Mouse (Mus musculus) limb, embryonic 13.5 days (tissue): ENCODE measurements at regions not wholly inside any gene's neighbourhood (a gene's known extent, or its start where the extent isn't known, plus 50 kb on each side); places are given as distances from the start of the nearest gene placed in this dataset.
"Not testable (repeated sequence)": the region's sequence is repeated elsewhere in the genome, so short reads cannot be mapped to it uniquely, and the experiment has no call there.

ENCODE experiments used
- ATAC-seq: fragments of 200-750 bp; cut with Nextera tagmentation; 2 replicates; pipeline ENCODE4 v1.8.0; 2017; ENCODE audit warnings: low read depth, moderate number of reproducible peaks, moderate TSS enrichment; ENCODE audit not compliant: low FRiP score
- H3K27ac ChIP-seq: fragments of 300-500 bp; sonication (generic); 2 replicates; pipeline ENCODE4 v1.5.1; 2015; ENCODE audit warnings: inconsistent platforms, mild to moderate bottlenecking, moderate library complexity
- H3K27me3 ChIP-seq: fragments of 300-500 bp; sonication (generic); 2 replicates; pipeline ENCODE4 v1.6.1; 2015; ENCODE audit warnings: mild to moderate bottlenecking, inconsistent platforms
- H3K36me3 ChIP-seq: fragments of 300-500 bp; sonication (generic); 2 replicates; pipeline ENCODE4 v1.6.1; 2015; ENCODE audit warnings: inconsistent platforms, mild to moderate bottlenecking, moderate library complexity
- H3K4me1 ChIP-seq: fragments of 300-500 bp; sonication (generic); 2 replicates; pipeline ENCODE4 v1.6.1; 2015; ENCODE audit warnings: inconsistent platforms
- H3K4me2 ChIP-seq: fragments of 300-500 bp; sonication (generic); replicated peaks from 2 replicates; pipeline ENCODE4 v1.6.1; 2015; ENCODE audit warnings: inconsistent platforms, mild to moderate bottlenecking, moderate library complexity
- H3K4me3 ChIP-seq: fragments of 300-500 bp; sonication (generic); 2 replicates; pipeline ENCODE4 v1.5.1; 2015; ENCODE audit warnings: moderate library complexity, mild to moderate bottlenecking, inconsistent platforms
- H3K9ac ChIP-seq: fragments of 300-500 bp; sonication (generic); 2 replicates; pipeline ENCODE4 v1.6.1; 2015; ENCODE audit warnings: mild to moderate bottlenecking, inconsistent platforms
- H3K9me3 ChIP-seq: fragments of 300-500 bp; sonication (generic); 2 replicates; pipeline ENCODE4 v1.6.1; 2016; ENCODE audit warnings: inconsistent platforms
- WGBS: fragments of 180-500 bp; shearing (Covaris S2); methylation state at CpG from one replicate; pipeline ENCODE4 v1.1.7; 2015; 5-methylcytosine and 5-hydroxymethylcytosine counted together

DNA sequence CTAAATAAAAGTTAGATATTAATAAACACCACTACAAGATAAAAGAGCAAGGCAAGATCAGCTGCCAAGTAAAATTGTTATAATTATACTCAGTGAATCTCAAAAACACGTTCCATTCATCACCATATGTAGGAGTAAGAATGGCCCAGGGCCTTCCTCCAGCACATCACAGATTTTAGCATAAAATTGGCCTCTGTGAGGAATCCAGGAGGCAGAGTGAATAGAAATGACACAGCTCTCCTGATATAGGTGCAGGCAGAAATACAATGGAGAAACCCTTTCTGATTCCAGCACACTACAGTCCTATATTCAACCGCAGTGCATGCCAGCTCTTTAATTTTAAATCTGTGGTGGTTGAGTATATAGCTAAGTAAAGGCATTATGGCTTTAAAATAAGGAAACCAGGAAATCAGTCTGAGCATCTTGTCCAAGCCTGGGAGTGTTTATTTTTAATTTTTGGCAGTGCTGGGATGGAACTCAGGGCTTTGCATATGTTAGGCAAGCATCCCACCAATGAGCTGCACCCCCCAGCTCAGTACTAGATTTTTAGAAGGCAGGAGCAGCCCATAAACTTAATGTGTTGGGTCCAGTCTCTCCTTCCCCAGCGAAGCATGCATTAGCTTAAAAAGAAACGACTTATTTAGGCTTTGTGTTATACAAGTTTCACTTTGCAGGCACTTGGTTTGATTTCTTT is 158.3 kb upstream of the Ptprz1 start:
- no peak overlapping the region for H3K27ac ChIP-seq
- no peak overlapping the region for H3K4me2 ChIP-seq
- H3K4me3 ChIP-seq, result no peak overlapping the region
- H3K27me3 ChIP-seq, result no peaks in the 10 kb centered on the region
- no peaks in the 10 kb centered on the region for H3K9me3 ChIP-seq
- H3K9ac ChIP-seq, result no peak overlapping the region
- 63% methylated on average over 4 of the region's 4 CpGs for WGBS
- no peaks in the 10 kb centered on the region for H3K36me3 ChIP-seq
- ATAC-seq, result no peak
- H3K4me1 ChIP-seq, result peaks cover 8% of the 10 kb centered on the region; the same call in 1 of the 2 replicates

- H3K4me2 ChIP-seq, result no peak overlapping the region
- 59% methylated on average over 7 of the region's 7 CpGs for WGBS
- no peaks in the 10 kb centered on the region for H3K9me3 ChIP-seq
- no peak overlapping the region for H3K27ac ChIP-seq
- H3K36me3 ChIP-seq, result no peaks in the 10 kb centered on the region
- H3K9ac ChIP-seq, result no peak overlapping the region
- ATAC-seq, result no peak
- H3K4me3 ChIP-seq, result no peak overlapping the region
- H3K27me3 ChIP-seq, result no peaks in the 10 kb centered on the region
- peaks cover 8% of the 10 kb centered on the region; the same call in 1 of the 2 replicates for H3K4me1 ChIP-seq
Observed at GRCm38 (mm10) chr6:22716144-22716856, 159.0 kb upstream of the Ptprz1 start.

- Histone ChIP-seq H3K9ac (no peak overlapping the region), H3K4me2 (no peak overlapping the region), H3K27me3 (no peaks in the 10 kb centered on the region), H3K4me3 (no peak overlapping the region), H3K4me1 (no peaks in the 10 kb centered on the region), H3K36me3 (no peaks in the 10 kb centered on the region), H3K9me3 (no peaks in the 10 kb centered on the region), H3K27ac (no peak overlapping the region)
- ATAC-seq, result no peak
Observed at GRCm38 (mm10) chr6:22698187-22698586, 177.1 kb upstream of the Ptprz1 start.

DNA sequence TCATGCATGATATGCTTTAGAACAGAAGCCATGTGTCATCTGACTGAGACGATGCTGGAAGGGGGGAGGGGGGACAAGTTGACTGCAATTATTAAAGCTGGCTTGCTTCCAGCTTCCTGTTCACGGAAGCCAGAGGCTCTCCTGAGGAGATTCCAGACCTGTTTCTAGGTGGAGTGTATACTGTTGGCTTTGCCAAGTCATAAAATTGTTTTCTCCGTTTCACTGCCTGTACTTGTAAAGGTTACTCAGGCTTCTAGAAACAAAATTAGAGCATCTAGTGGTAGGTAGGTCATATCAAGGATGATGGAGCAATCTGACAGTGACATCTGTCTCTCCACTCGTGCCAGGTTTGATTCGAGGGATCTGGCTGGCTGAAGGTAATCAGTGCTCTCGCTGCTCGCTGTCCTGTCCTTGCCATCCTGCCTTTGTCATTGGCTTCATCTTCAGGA is 186.6 kb upstream of the Ptprz1 start:
- Histone ChIP-seq H3K9me3 (no peaks in the 10 kb centered on the region), H3K27ac (0 out of 2 replicates have a peak overlapping the region, but pooled peaks have one; percentile 22), H3K4me1 (peaks cover 15% of the 10 kb centered on the region), H3K4me2 (peak overlapping the region; percentile 14; the same call in 1 of the 2 replicates), H3K9ac (no peak overlapping the region), H3K27me3 (no peaks in the 10 kb centered on the region), H3K36me3 (no peaks in the 10 kb centered on the region), H3K4me3 (no peak overlapping the region)
- WGBS, result 45% methylated on average over 7 of the region's 7 CpGs
- peak; percentile 71 for ATAC-seq

GRCm38 (mm10) chr6:22674586-22674929 is 200.7 kb upstream of the Ptprz1 start:
- H3K9ac ChIP-seq, result no peak overlapping the region
- H3K9me3 ChIP-seq, result no peaks in the 10 kb centered on the region
- no peak for ATAC-seq
- no peak overlapping the region for H3K4me3 ChIP-seq
- no peak overlapping the region for H3K4me2 ChIP-seq
- no peaks in the 10 kb centered on the region for H3K27me3 ChIP-seq
- H3K4me1 ChIP-seq, result no peaks in the 10 kb centered on the region
- no peaks in the 10 kb centered on the region for H3K36me3 ChIP-seq
- no peak overlapping the region for H3K27ac ChIP-seq
- 72% methylated on average over 1 of the region's 1 CpGs for WGBS

- 83% methylated on average over 2 of the region's 2 CpGs for WGBS
- Histone ChIP-seq H3K27ac (no peak overlapping the region), H3K27me3 (no peaks in the 10 kb centered on the region), H3K4me3 (no peak overlapping the region), H3K36me3 (no peaks in the 10 kb centered on the region), H3K4me1 (no peaks in the 10 kb centered on the region), H3K4me2 (no peak overlapping the region), H3K9ac (no peak overlapping the region), H3K9me3 (no peaks in the 10 kb centered on the region)
- no peak for ATAC-seq
Observed at GRCm38 (mm10) chr6:22673919-22674585, 201.2 kb upstream of the Ptprz1 start.

- Histone ChIP-seq H3K36me3 (no peaks in the 10 kb centered on the region), H3K4me3 (no peak overlapping the region), H3K9me3 (no peaks in the 10 kb centered on the region), H3K4me1 (no peaks in the 10 kb centered on the region), H3K27me3 (no peaks in the 10 kb centered on the region), H3K9ac (no peak overlapping the region), H3K27ac (no peak overlapping the region), H3K4me2 (no peak overlapping the region)
- no peak for ATAC-seq
- WGBS, result 78% methylated on average over 1 of the region's 1 CpGs
Observed at GRCm38 (mm10) chr6:22671524-22671923, 203.8 kb upstream of the Ptprz1 start.

GRCm38 (mm10) chr6:22668190-22668975 is 206.9 kb upstream of the Ptprz1 start:
- H3K4me2 ChIP-seq, result no peak overlapping the region
- H3K4me1 ChIP-seq, result no peaks in the 10 kb centered on the region
- no peak overlapping the region for H3K4me3 ChIP-seq
- ATAC-seq, result no peak
- H3K27ac ChIP-seq, result no peak overlapping the region
- H3K9ac ChIP-seq, result no peak overlapping the region
- no peaks in the 10 kb centered on the region for H3K36me3 ChIP-seq
- H3K27me3 ChIP-seq, result no peaks in the 10 kb centered on the region
- WGBS, result 77% methylated on average over 7 of the region's 7 CpGs
- no peaks in the 10 kb centered on the region for H3K9me3 ChIP-seq

DNA sequence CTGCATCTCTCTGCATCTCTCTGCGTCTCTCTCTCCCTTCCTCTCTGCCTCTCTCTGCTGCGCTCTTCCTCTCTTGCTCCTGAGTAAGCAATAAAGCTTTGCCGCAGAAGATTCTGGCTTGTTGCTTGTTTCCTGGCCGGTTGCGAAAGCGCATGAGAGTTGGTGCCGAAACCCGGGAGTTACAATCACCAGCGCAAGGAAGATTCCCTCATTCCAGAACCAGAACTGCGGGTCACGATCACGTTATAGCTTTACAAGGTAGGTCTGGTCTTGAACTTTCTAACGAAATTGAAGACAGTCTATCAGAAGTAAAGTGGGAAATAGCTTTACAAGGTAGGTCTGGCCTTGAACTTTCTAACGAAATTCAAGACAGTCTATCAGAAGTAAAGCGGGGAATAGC is 217.9 kb upstream of the Ptprz1 start:
- not testable (repeated sequence) for H3K9ac ChIP-seq, ATAC-seq, H3K9me3 ChIP-seq, H3K4me3 ChIP-seq, H3K4me1 ChIP-seq, H3K27ac ChIP-seq, H3K27me3 ChIP-seq, H3K4me2 ChIP-seq, H3K36me3 ChIP-seq
- 93% methylated on average over 15 of the region's 15 CpGs for WGBS

DNA sequence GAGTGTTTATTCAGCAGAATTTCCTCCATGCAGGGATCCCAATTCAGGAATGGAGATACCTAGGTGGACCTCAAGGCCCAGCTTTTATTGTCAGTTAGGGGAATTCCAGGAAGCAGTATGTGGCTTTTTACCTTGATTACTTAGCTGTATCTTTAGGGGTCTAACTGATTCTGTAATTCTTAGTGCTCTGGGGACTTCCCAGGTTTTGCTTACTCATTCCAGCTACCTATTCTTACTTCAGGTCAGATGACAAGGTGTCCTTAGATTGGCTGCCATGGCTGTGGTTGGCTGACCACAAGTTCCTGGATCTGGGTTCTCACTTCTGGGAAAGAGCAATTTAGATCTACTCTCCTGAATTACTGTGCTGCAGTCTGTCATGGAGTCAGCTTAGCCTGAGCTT is 235.2 kb upstream of the Ptprz1 start:
- Histone ChIP-seq H3K4me2 (no peak overlapping the region), H3K4me3 (no peak overlapping the region), H3K27ac (no peak overlapping the region), H3K36me3 (no peaks in the 10 kb centered on the region), H3K4me1 (no peaks in the 10 kb centered on the region), H3K9me3 (no peaks in the 10 kb centered on the region), H3K27me3 (no peaks in the 10 kb centered on the region), H3K9ac (no peak overlapping the region)
- no peak for ATAC-seq

- Histone ChIP-seq H3K9ac (no peak overlapping the region), H3K9me3 (no peaks in the 10 kb centered on the region), H3K4me2 (no peak overlapping the region), H3K27ac (no peak overlapping the region), H3K27me3 (no peaks in the 10 kb centered on the region), H3K4me3 (no peak overlapping the region), H3K4me1 (no peaks in the 10 kb centered on the region), H3K36me3 (no peaks in the 10 kb centered on the region)
- 86% methylated on average over 3 of the region's 3 CpGs for WGBS
- no peak for ATAC-seq
Observed at GRCm38 (mm10) chr6:22635141-22635540, 240.2 kb upstream of the Ptprz1 start.

DNA sequence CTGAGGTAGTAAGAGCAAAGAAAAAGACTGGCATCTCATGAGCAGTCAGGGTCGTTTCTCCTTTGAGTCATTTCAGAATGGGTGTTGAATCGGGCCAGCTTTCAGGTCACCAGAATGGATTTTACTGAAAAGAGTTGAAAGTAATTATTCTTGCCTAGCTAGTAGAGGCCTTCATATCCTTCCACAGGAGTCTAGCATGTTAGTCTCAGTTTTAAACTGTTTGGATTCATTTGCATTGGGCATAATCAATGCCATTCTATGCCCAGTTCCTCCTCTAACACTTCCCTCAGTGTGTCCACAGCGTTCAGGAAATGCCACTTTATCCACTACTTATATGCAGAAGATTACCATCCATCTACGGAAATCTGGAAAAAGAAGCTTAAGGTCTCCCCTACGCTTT is 240.6 kb upstream of the Ptprz1 start:
- H3K27me3 ChIP-seq, result no peaks in the 10 kb centered on the region
- WGBS, result 82% methylated on average over 5 of the region's 5 CpGs
- H3K27ac ChIP-seq, result no peak overlapping the region
- no peak overlapping the region for H3K4me2 ChIP-seq
- H3K9me3 ChIP-seq, result no peaks in the 10 kb centered on the region
- no peak overlapping the region for H3K4me3 ChIP-seq
- no peaks in the 10 kb centered on the region for H3K4me1 ChIP-seq
- ATAC-seq, result no peak
- no peak overlapping the region for H3K9ac ChIP-seq
- no peaks in the 10 kb centered on the region for H3K36me3 ChIP-seq
